Mouse (Mus musculus) adrenal gland, postnatal 10 days (tissue): ENCODE measurements around the gene Ptges2. TPM values are rescaled to one million over a fixed set of nuclear protein-coding genes. Genes with fewer than 3 reads are reported as not detected.
A peak's percentile ranks its signal among the peaks of the same experiment; 100 is the strongest.

ENCODE experiments used
- DNase-seq: peaks from one replicate; pipeline ENCODE4 v3.0.0; 2021; ENCODE audit warnings: mixed read lengths
- total RNA-seq, 2 experiments: library from RNA; stranded (reverse); gene quantifications; 2 replicates each; pipeline ENCODE4 v1.2.3; 2021

Gene Ptges2
- total RNA-seq, 2 experiments from 2014 or later = 91.7 to 98.5 TPM

- DNase-seq = no peak
Observed at GRCm38 (mm10) chr2:32416556-32416955, 20.9 kb downstream of the Ptges2 start.

- DNase-seq = no peak
Observed at GRCm38 (mm10) chr2:32417486-32417885, 21.8 kb downstream of the Ptges2 start.

- DNase-seq = no peak
Observed at GRCm38 (mm10) chr2:32418430-32419151, 22.9 kb downstream of the Ptges2 start.

- DNase-seq = peak; percentile 89
Observed at GRCm38 (mm10) chr2:32419359-32419758, 23.7 kb downstream of the Ptges2 start.

- DNase-seq = no peak
Observed at GRCm38 (mm10) chr2:32420066-32420608, 24.4 kb downstream of the Ptges2 start.

GRCm38 (mm10) chr2:32420647-32421046 is 25.0 kb downstream of the Ptges2 start:
- DNase-seq = no peak

GRCm38 (mm10) chr2:32421851-32422251 is 26.2 kb downstream of the Ptges2 start:
- DNase-seq = peak; percentile 59

- DNase-seq = peak; percentile 85
Observed at GRCm38 (mm10) chr2:32423481-32424331, 28.0 kb downstream of the Ptges2 start.

GRCm38 (mm10) chr2:32424796-32425195 is 29.1 kb downstream of the Ptges2 start:
- no peak for DNase-seq

GRCm38 (mm10) chr2:32425568-32425967 is 29.9 kb downstream of the Ptges2 start:
- DNase-seq = no peak

GRCm38 (mm10) chr2:32426141-32426540 is 30.4 kb downstream of the Ptges2 start:
- DNase-seq = no peak

GRCm38 (mm10) chr2:32427720-32428119 is 32.0 kb downstream of the Ptges2 start:
- DNase-seq = no peak

GRCm38 (mm10) chr2:32428262-32428722 is 32.6 kb downstream of the Ptges2 start:
- DNase-seq = peak; percentile 69

GRCm38 (mm10) chr2:32429215-32429891 is 33.7 kb downstream of the Ptges2 start:
- DNase-seq = no peak

- DNase-seq = peak; percentile 79
Observed at GRCm38 (mm10) chr2:32430701-32431676, 35.3 kb downstream of the Ptges2 start.

- no peak for DNase-seq
Observed at GRCm38 (mm10) chr2:32436686-32437372, 41.1 kb downstream of the Ptges2 start.

GRCm38 (mm10) chr2:32437612-32438166 is 42.0 kb downstream of the Ptges2 start:
- DNase-seq = no peak

- no peak for DNase-seq
Observed at GRCm38 (mm10) chr2:32438733-32439132, 43.0 kb downstream of the Ptges2 start.

GRCm38 (mm10) chr2:32439177-32439576 is 43.5 kb downstream of the Ptges2 start:
- no peak for DNase-seq

GRCm38 (mm10) chr2:32440164-32440563 is 44.5 kb downstream of the Ptges2 start:
- no peak for DNase-seq
